Mouse (Mus musculus) liver, embryonic 11.5 days (tissue): Measurements from ENCODE around the gene Fxyd5. TPM values are rescaled to one million over a fixed set of nuclear protein-coding genes. Genes with fewer than 3 reads are reported as not detected.

Experiments used
- ATAC-seq: fragments of 200-750 bp; cut with Nextera tagmentation; replicated peaks from 2 replicates; pipeline ENCODE4 v1.8.0; 2017; ENCODE audit warnings: moderate number of reproducible peaks, mild to moderate bottlenecking, moderate TSS enrichment, moderate library complexity; ENCODE audit not compliant: low FRiP score
- DNase-seq: peaks from one replicate; pipeline ENCODE4 v3.0.0-alpha.2; 2017; ENCODE audit warnings: low spot score
- H3K27ac ChIP-seq: fragments of 300-500 bp; sonication (generic); 2 replicates; pipeline ENCODE4 v1.5.1; 2014; ENCODE audit warnings: mild to moderate bottlenecking, low read depth, low read length, control low read depth
- H3K27me3 ChIP-seq: fragments of 300-500 bp; sonication (generic); replicated peaks from 2 replicates; pipeline ENCODE4 v1.6.1; 2014; ENCODE audit warnings: low read length, mixed read lengths; ENCODE audit not compliant: control insufficient read depth, insufficient read depth
- H3K36me3 ChIP-seq: fragments of 300-500 bp; sonication (generic); 2 replicates; pipeline ENCODE4 v1.6.1; 2014; ENCODE audit warnings: mild to moderate bottlenecking, low read length, moderate library complexity, mixed read lengths; ENCODE audit not compliant: control insufficient read depth, insufficient read depth
- H3K4me1 ChIP-seq: fragments of 300-500 bp; sonication (generic); replicated peaks from 2 replicates; pipeline ENCODE4 v1.6.1; 2014; ENCODE audit warnings: low read length, mixed read lengths; ENCODE audit not compliant: control insufficient read depth, insufficient read depth
- H3K4me2 ChIP-seq: fragments of 300-500 bp; sonication (generic); 2 replicates; pipeline ENCODE4 v1.6.1; 2014; ENCODE audit warnings: mild to moderate bottlenecking, control low read depth, moderate library complexity
- H3K4me3 ChIP-seq: fragments of 300-500 bp; sonication (generic); 2 replicates; pipeline ENCODE4 v1.5.1; 2014; ENCODE audit warnings: low read depth, low read length, control low read depth
- H3K9ac ChIP-seq: fragments of 300-500 bp; sonication (generic); 2 replicates; pipeline ENCODE4 v1.6.1; 2014; ENCODE audit warnings: low read depth, low read length, control low read depth
- H3K9me3 ChIP-seq: fragments of 300-500 bp; sonication (generic); 2 replicates; pipeline ENCODE4 v1.6.1; 2016; ENCODE audit warnings: low read length, inconsistent platforms, mixed read lengths; ENCODE audit not compliant: control insufficient read depth
- WGBS: fragments of 180-500 bp; shearing (Covaris S2); extraction: QIAGEN DNeasy Blood & Tissue Kit; methylation state at CpG from one replicate; pipeline ENCODE4 v1.1.7; 2014; 5-methylcytosine and 5-hydroxymethylcytosine counted together
- polyA plus RNA-seq: library from polyadenylated mRNA; unstranded; fragments of >200 nt; fragmentation: Nextera tagmentation; extraction: Ambion mirVana; gene quantifications from 2 replicates; pipeline ENCODE4 v1.2.1, GENCODE M21; 2014

The Fxyd5 gene
- polyA plus RNA-seq, 1 experiment from 2014 or later: 28.1 TPM

- DNase-seq (no peak), ATAC-seq (peak; percentile 37; the same call in 1 of the 2 replicates)
- Histone ChIP-seq H3K9ac (no peak overlapping the region), H3K4me3 (peak overlapping the region; percentile 3; the same call in 1 of the 2 replicates), H3K4me1 (peaks cover 14% of the 10 kb centered on the region), H3K4me2 (peak overlapping the region; percentile 37), H3K36me3 (no peaks in the 10 kb centered on the region), H3K9me3 (no peaks in the 10 kb centered on the region), H3K27me3 (peaks cover 56% of the 10 kb centered on the region), H3K27ac (no peak overlapping the region)
- 3% methylated on average over 34 of the region's 34 CpGs for WGBS
These were observed 10.6 kb upstream of the Fxyd5 start for GRCm38 (mm10) chr7:31052636-31053434.

- H3K4me1 ChIP-seq: peaks cover 12% of the 10 kb centered on the region
- no peaks in the 10 kb centered on the region for H3K36me3 ChIP-seq
- peaks cover 56% of the 10 kb centered on the region for H3K27me3 ChIP-seq
- no peak overlapping the region for H3K9ac ChIP-seq
- H3K27ac ChIP-seq: no peak overlapping the region
- H3K4me2 ChIP-seq: peak overlapping the region; percentile 37
- 4% methylated on average over 22 of the region's 22 CpGs for WGBS
- 0 out of 2 replicates have a peak overlapping the region, but pooled peaks have one; percentile 3 for H3K4me3 ChIP-seq
- DNase-seq: no peak
- no peak for ATAC-seq
- no peaks in the 10 kb centered on the region for H3K9me3 ChIP-seq
These were observed 10.0 kb upstream of the Fxyd5 start for GRCm38 (mm10) chr7:31052251-31052635.

GRCm38 (mm10) chr7:31051321-31052021 lies 9.2 kb upstream of the Fxyd5 start, which contains the start of gene Fxyd7:
Gene Fxyd7, minus strand, starts transcription at chr7:31051467.
- WGBS: 5% methylated on average over 26 of the region's 28 CpGs
- H3K4me3 ChIP-seq: no peak within 1 kb of the TSS
- DNase-seq (no peak), ATAC-seq (no peak)
- no peaks in the 10 kb centered on the region for H3K36me3 ChIP-seq
- peak within 1 kb of the TSS; percentile 37 for H3K4me2 ChIP-seq
- peaks cover 11% of the 10 kb centered on the region for H3K4me1 ChIP-seq
- peaks cover 58% of the 10 kb centered on the region for H3K27me3 ChIP-seq
- no peaks in the 10 kb centered on the region for H3K9me3 ChIP-seq
- no peak within 1 kb of the TSS for H3K9ac ChIP-seq
- no peak within 1 kb of the TSS for H3K27ac ChIP-seq

GRCm38 (mm10) chr7:31050921-31051320 lies 8.6 kb upstream of the Fxyd5 start:
- H3K4me2 ChIP-seq: peak overlapping the region; percentile 22
- WGBS: 4% methylated on average over 9 of the region's 9 CpGs
- peaks cover 11% of the 10 kb centered on the region for H3K4me1 ChIP-seq

GRCm38 (mm10) chr7:31050487-31050886 lies 8.2 kb upstream of the Fxyd5 start:
- H3K9ac ChIP-seq: no peak overlapping the region
- ATAC-seq (no peak), DNase-seq (no peak)
- no peak overlapping the region for H3K27ac ChIP-seq
- peaks cover 58% of the 10 kb centered on the region for H3K27me3 ChIP-seq
- H3K4me3 ChIP-seq: no peak overlapping the region
- peaks cover 11% of the 10 kb centered on the region for H3K4me1 ChIP-seq
- WGBS: 8% methylated on average over 6 of the region's 6 CpGs
- H3K36me3 ChIP-seq: no peaks in the 10 kb centered on the region
- peak overlapping the region; percentile 23; the same call in 1 of the 2 replicates for H3K4me2 ChIP-seq
- no peaks in the 10 kb centered on the region for H3K9me3 ChIP-seq

More at GRCm38 (mm10) chr7:31050921-31051320, 8.6 kb upstream of the Fxyd5 start:
- H3K36me3 ChIP-seq: no peaks in the 10 kb centered on the region
- no peak overlapping the region for H3K27ac ChIP-seq
- no peak for ATAC-seq
- no peak overlapping the region for H3K9ac ChIP-seq
- DNase-seq: no peak
- no peak overlapping the region for H3K4me3 ChIP-seq
- no peaks in the 10 kb centered on the region for H3K9me3 ChIP-seq
- H3K27me3 ChIP-seq: peaks cover 58% of the 10 kb centered on the region

- DNase-seq (no peak), ATAC-seq (no peak)
- Histone ChIP-seq H3K9ac (no peak overlapping the region), H3K27ac (no peak overlapping the region), H3K4me1 (peaks cover 11% of the 10 kb centered on the region), H3K36me3 (no peaks in the 10 kb centered on the region), H3K4me2 (peak overlapping the region; percentile 23), H3K4me3 (no peak overlapping the region), H3K9me3 (no peaks in the 10 kb centered on the region), H3K27me3 (peaks cover 63% of the 10 kb centered on the region)
- 4% methylated on average over 12 of the region's 15 CpGs for whole genome bisulfite sequencing
These were observed 7.6 kb upstream of the Fxyd5 start for GRCm38 (mm10) chr7:31049846-31050281.

GRCm38 (mm10) chr7:31049135-31049845 lies 7.0 kb upstream of the Fxyd5 start:
- DNase-seq (no peak), ATAC-seq (no peak)
- Histone ChIP-seq H3K27me3 (peaks cover 65% of the 10 kb centered on the region), H3K4me3 (no peak overlapping the region), H3K9ac (no peak overlapping the region), H3K4me1 (peaks cover 9% of the 10 kb centered on the region), H3K27ac (no peak overlapping the region), H3K4me2 (no peak overlapping the region; the same call in 1 of the 2 replicates), H3K36me3 (no peaks in the 10 kb centered on the region), H3K9me3 (no peaks in the 10 kb centered on the region)
- 23% methylated on average over 5 of the region's 5 CpGs for WGBS

- peak overlapping the region; percentile 55 for H3K4me2 ChIP-seq
- 2% methylated on average over 28 of the region's 28 CpGs for WGBS
- peaks cover 37% of the 10 kb centered on the region for H3K27me3 ChIP-seq
- no peaks in the 10 kb centered on the region for H3K36me3 ChIP-seq
- no peak overlapping the region for H3K27ac ChIP-seq
- H3K9ac ChIP-seq: 0 out of 2 replicates have a peak overlapping the region, but pooled peaks have one; percentile 17
- H3K4me3 ChIP-seq: peak overlapping the region; percentile 42
- ATAC-seq: peak; percentile 39; the same call in 1 of the 2 replicates
- DNase-seq: no peak
- peaks cover 3% of the 10 kb centered on the region; the same call in 1 of the 2 replicates for H3K4me1 ChIP-seq
- H3K9me3 ChIP-seq: no peaks in the 10 kb centered on the region
These were observed 492 bp downstream of the Fxyd5 start for GRCm38 (mm10) chr7:31041662-31042315.
